Mouse (Mus musculus) adipose tissue, adult 10 weeks (tissue): ENCODE data around the gene Nav3. TPM values are rescaled to one million over a fixed set of nuclear protein-coding genes. Genes with fewer than 3 reads are reported as not detected.

Experiments used
- polyA plus RNA-seq: library from polyadenylated mRNA; stranded (reverse); fragments of 350-450 nt; fragmentation: Illumina TruSeq; extraction: RNeasy Lipid Tissue Mini Kit (QIAGEN cat#74804); gene quantifications from one replicate; pipeline ENCODE4 v1.2.3, GENCODE M21; 2014; ENCODE audit warnings: low read depth, low replicate concordance

The Nav3 gene
- 4.4 TPM for polyA plus RNA-seq

DNA sequence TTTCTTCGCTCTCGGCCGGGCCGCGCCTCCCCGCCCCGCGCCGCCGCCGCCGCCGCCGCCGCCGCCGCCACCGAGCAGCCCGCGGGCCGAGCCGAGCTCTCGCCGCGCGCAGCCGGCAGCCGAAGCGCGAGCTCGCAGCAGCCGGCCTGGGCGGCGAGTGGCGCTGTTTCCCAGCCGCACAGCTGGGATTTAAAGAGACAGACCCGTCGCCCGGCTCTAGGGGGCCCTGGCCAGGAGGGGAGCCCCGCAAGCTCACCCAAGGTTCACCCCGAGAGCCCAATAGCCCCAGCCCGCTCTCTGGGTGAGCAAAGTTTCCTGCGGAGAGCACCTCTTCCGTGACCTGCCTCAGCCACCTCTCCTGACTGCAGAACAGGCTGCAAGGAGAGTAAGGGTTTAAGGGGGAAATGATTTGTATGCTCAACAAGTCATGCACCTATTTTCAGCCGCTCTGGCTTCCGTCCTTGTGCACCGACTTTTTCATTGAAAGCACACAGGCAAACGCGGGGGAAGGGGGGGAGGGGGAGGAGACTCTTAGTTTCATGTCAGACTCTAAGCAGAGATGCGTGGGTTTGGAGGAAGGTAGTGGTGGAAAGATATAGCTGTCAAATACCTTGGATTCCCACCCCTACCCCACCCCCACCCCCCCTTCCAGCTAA is at the start of gene Nav3:
Gene Nav3 (minus strand): TSS at position 367 of the 656 bp plus-strand sequence.

